In genomic region chr12:105903072-105903471, GRCm38 (mm10) we compare ENCODE assay signal across 17 mouse cellular contexts.
DNase-seq lines count a peak whose midpoint lies in the region; ATAC-seq and TF ChIP-seq lines count a peak whose summit lies in the region.
"Had no signal": no experiment of that assay in that cellular context is flagged by ENCODE, and none has a peak within 500 bp of the region (broad histone marks: within the 10 kb centered on the region; RNA-seq: fewer than 3 reads in every experiment).

No protein-coding gene starts in this region.

- no peak for TF ChIP-seq EP300 in liver, postnatal 0 days (IDR thresholded peaks at IDR 0.05; ENCODE audit: low read depth)

- no peak overlapping the region for H3K4me2 ChIP-seq in liver, embryonic 11.5 days
- H3K4me2 ChIP-seq in liver, postnatal 0 days (ENCODE audit: low read depth, low read length): no peak overlapping the region
- H3K4me2 ChIP-seq: heart, embryonic 12.5 days; midbrain, embryonic 11.5 days had no signal

- no peak overlapping the region for H3K4me3 ChIP-seq in liver, embryonic 11.5 days (ENCODE audit: low read depth, low read length)
- no peak overlapping the region for H3K4me3 ChIP-seq in E14TG2a.4 (replicated peaks; ENCODE audit: low read length)
- H3K4me3 ChIP-seq in liver, postnatal 0 days (ENCODE audit: low read depth, low read length): no peak overlapping the region
- H3K4me3 ChIP-seq: erythroblast, embryonic 14.5 days; heart, embryonic 12.5 days; limb, embryonic 10.5 days; myocyte had no signal

- peak; percentile 17 for DNase-seq in liver
- DNase-seq in liver, embryonic 11.5 days (ENCODE audit: low spot score): no peak
- peak; percentile 93 for DNase-seq in R1 (ENCODE audit: low read depth, low spot score)
- peak; percentile 21 for DNase-seq in liver, postnatal 0 days
- DNase-seq in urinary bladder, postnatal 14 days (ENCODE audit: low spot score): no peak
- no peak for DNase-seq in right cerebral cortex, postnatal 14 days
- DNase-seq: adrenal gland, postnatal 36 days; cerebellum, adult 11-12 months; gastrocnemius, postnatal 25 days; kidney, postnatal 14 days; lung, adult 2 months had no signal

- no peak for ATAC-seq in liver, embryonic 11.5 days (replicated peaks; ENCODE audit: low FRiP score)
- no peak for ATAC-seq in liver, postnatal 0 days

- H3K9me3 ChIP-seq in liver, embryonic 11.5 days (ENCODE audit: control insufficient read depth, low read length): no peaks in the 10 kb centered on the region; the same call in 1 of the 2 replicates
- peaks cover 7% of the 10 kb centered on the region for H3K9me3 ChIP-seq in E14TG2a.4 (ENCODE audit: low read length)
- H3K9me3 ChIP-seq in liver, postnatal 0 days (ENCODE audit: low read length): peaks cover 2% of the 10 kb centered on the region
- H3K9me3 ChIP-seq: limb, embryonic 10.5 days had no signal

- H3K4me1 ChIP-seq in liver, embryonic 11.5 days (replicated peaks; ENCODE audit: control insufficient read depth, insufficient read depth, low read length): peaks cover 3% of the 10 kb centered on the region; the same call in 1 of the 2 replicates
- H3K4me1 ChIP-seq in E14TG2a.4 (replicated peaks; ENCODE audit: low read depth, low read length): peaks cover 55% of the 10 kb centered on the region
- no peaks in the 10 kb centered on the region for H3K4me1 ChIP-seq in liver, postnatal 0 days (ENCODE audit: insufficient read depth)

- no peaks in the 10 kb centered on the region for H3K36me3 ChIP-seq in liver, embryonic 11.5 days (ENCODE audit: control insufficient read depth, insufficient read depth, low read length)
- H3K36me3 ChIP-seq in E14TG2a.4 (ENCODE audit: insufficient read depth, low read length): no peaks in the 10 kb centered on the region
- H3K36me3 ChIP-seq in liver, postnatal 0 days (replicated peaks; ENCODE audit: insufficient read depth, low read length): no peaks in the 10 kb centered on the region
- H3K36me3 ChIP-seq: heart, embryonic 12.5 days; limb, embryonic 10.5 days had no signal

- no peak overlapping the region for H3K9ac ChIP-seq in liver, embryonic 11.5 days (ENCODE audit: low read depth, low read length)
- no peak overlapping the region for H3K9ac ChIP-seq in liver, postnatal 0 days (replicated peaks)
- H3K9ac ChIP-seq: heart, embryonic 12.5 days had no signal

- no peak overlapping the region for H3K27ac ChIP-seq in liver, embryonic 11.5 days (ENCODE audit: low read depth, low read length)
- no peak overlapping the region for H3K27ac ChIP-seq in liver, postnatal 0 days (ENCODE audit: low read depth)
- H3K27ac ChIP-seq: limb, embryonic 10.5 days had no signal

- TF ChIP-seq CTCF in E14TG2a.4 (conservative IDR thresholded peaks at IDR 0.05; ENCODE audit: low read length): peak; percentile 56
- peak; percentile 11; the same call in 1 of the 2 replicates for TF ChIP-seq CTCF in liver, postnatal 0 days (IDR thresholded peaks at IDR 0.05; ENCODE audit: low read depth)

- 42% methylated on average over 8 of the region's 8 CpGs for WGBS in liver, embryonic 11.5 days
- 45% methylated on average over 8 of the region's 8 CpGs for WGBS in liver, postnatal 0 days (ENCODE audit: insufficient replicate concordance)

- H3K27me3 ChIP-seq in liver, embryonic 11.5 days (replicated peaks; ENCODE audit: control insufficient read depth, insufficient read depth, low read length): no peaks in the 10 kb centered on the region
- H3K27me3 ChIP-seq in E14TG2a.4 (ENCODE audit: insufficient read depth, low read length): no peaks in the 10 kb centered on the region
- H3K27me3 ChIP-seq in liver, postnatal 0 days (ENCODE audit: insufficient read depth, low read length): no peaks in the 10 kb centered on the region
- H3K27me3 ChIP-seq: heart, embryonic 12.5 days had no signal

Comparison
In these comparisons a context has a peak if more than half of its experiments do, and no peak if none do; other contexts are left out.
1. DNase-seq: peak in liver (single experiment), R1 (single experiment) and liver, postnatal 0 days (single experiment); none in liver, embryonic 11.5 days (single experiment), urinary bladder, postnatal 14 days (single experiment) and right cerebral cortex, postnatal 14 days (single experiment).